Mouse (Mus musculus) limb, embryonic 10.5 days (tissue): ENCODE data around the gene Wdr95. TPM values are rescaled to one million over a fixed set of nuclear protein-coding genes. Genes with fewer than 3 reads are reported as not detected.
"Not testable (repeated sequence)": the region's sequence is repeated elsewhere in the genome, so short reads cannot be mapped to it uniquely, and the experiment has no call there.

ENCODE experiments used
- DNase-seq: peaks from one replicate; pipeline ENCODE4 v3.0.0-alpha.2; 2017; ENCODE audit warnings: low spot score
- H3K27ac ChIP-seq: fragments of 300-500 bp; sonication (generic); 2 replicates; pipeline ENCODE4 v1.5.1; 2016; ENCODE audit warnings: mild to moderate bottlenecking
- H3K27me3 ChIP-seq: fragments of 300-500 bp; sonication (generic); 2 replicates; pipeline ENCODE4 v1.6.1; 2016; ENCODE audit warnings: low read depth, mild to moderate bottlenecking; ENCODE audit not compliant: poor library complexity, severe bottlenecking
- H3K36me3 ChIP-seq: fragments of 300-500 bp; sonication (generic); 2 replicates; pipeline ENCODE4 v1.6.1; 2016; ENCODE audit warnings: mild to moderate bottlenecking, moderate library complexity
- H3K4me1 ChIP-seq: fragments of 300-500 bp; sonication (generic); 2 replicates; pipeline ENCODE4 v1.6.1; 2016
- H3K4me3 ChIP-seq: fragments of 300-500 bp; sonication (generic); 2 replicates; pipeline ENCODE4 v1.5.1; 2016; ENCODE audit warnings: mild to moderate bottlenecking, moderate library complexity
- H3K9me3 ChIP-seq: fragments of 300-500 bp; sonication (generic); replicated peaks from 2 replicates; pipeline ENCODE4 v1.6.1; 2016; ENCODE audit warnings: mild to moderate bottlenecking
- WGBS: fragments of 180-500 bp; shearing (Covaris S2); methylation state at CpG from one replicate; pipeline ENCODE4 v1.1.7; 2016; 5-methylcytosine and 5-hydroxymethylcytosine counted together
- polyA plus RNA-seq: library from polyadenylated mRNA; unstranded; fragments of >200 nt; fragmentation: Nextera tagmentation; extraction: Ambion mirVana; gene quantifications from 2 replicates; pipeline ENCODE4 v1.2.1, GENCODE M21; 2016

Gene Wdr95
- polyA plus RNA-seq, 1 experiment from 2014 or later, result not detected

GRCm38 (mm10) chr5:149525055-149525785, 3.3 kb upstream of the Wdr95 start:
- Histone ChIP-seq H3K27ac (no peak overlapping the region), H3K4me3 (no peak overlapping the region), H3K9me3 (no peaks in the 10 kb centered on the region), H3K4me1 (peaks cover 18% of the 10 kb centered on the region), H3K36me3 (no peaks in the 10 kb centered on the region), H3K27me3 (no peaks in the 10 kb centered on the region)
- DNase-seq, result no peak
- 56% methylated on average over 6 of the region's 6 CpGs for WGBS

- DNase-seq, result no peak
- no peak overlapping the region for H3K27ac ChIP-seq
These were observed 2.0 kb upstream of the Wdr95 start for GRCm38 (mm10) chr5:149526467-149526951.

GRCm38 (mm10) chr5:149527292-149527691, 1.2 kb upstream of the Wdr95 start:
- not testable (repeated sequence) for DNase-seq, H3K27me3 ChIP-seq, H3K9me3 ChIP-seq, H3K4me3 ChIP-seq, H3K36me3 ChIP-seq, H3K27ac ChIP-seq
- peaks cover 18% of the 10 kb centered on the region for H3K4me1 ChIP-seq
- WGBS, result 88% methylated on average over 4 of the region's 4 CpGs

More at GRCm38 (mm10) chr5:149526467-149526951, 2.0 kb upstream of the Wdr95 start:
- 60% methylated on average over 10 of the region's 10 CpGs for WGBS
- no peaks in the 10 kb centered on the region for H3K36me3 ChIP-seq
- H3K4me1 ChIP-seq, result peaks cover 18% of the 10 kb centered on the region
- no peaks in the 10 kb centered on the region for H3K9me3 ChIP-seq
- H3K27me3 ChIP-seq, result no peaks in the 10 kb centered on the region
- no peak overlapping the region for H3K4me3 ChIP-seq

GRCm38 (mm10) chr5:149533847-149534246, 5.4 kb downstream of the Wdr95 start:
- WGBS, result 95% methylated on average over 2 of the region's 2 CpGs
- H3K27ac ChIP-seq, result no peak overlapping the region

GRCm38 (mm10) chr5:149536005-149536404, 7.5 kb downstream of the Wdr95 start:
- DNase-seq, result no peak
- Histone ChIP-seq H3K36me3 (no peaks in the 10 kb centered on the region), H3K9me3 (no peaks in the 10 kb centered on the region), H3K27ac (no peak overlapping the region), H3K4me1 (peaks cover 20% of the 10 kb centered on the region), H3K4me3 (no peak overlapping the region), H3K27me3 (0 out of 2 replicates have a peak, but pooled peaks cover 5% of the 10 kb centered on the region)
- 72% methylated on average over 9 of the region's 9 CpGs for WGBS

More at GRCm38 (mm10) chr5:149533847-149534246, 5.4 kb downstream of the Wdr95 start:
- H3K36me3 ChIP-seq, result no peaks in the 10 kb centered on the region
- peaks cover 20% of the 10 kb centered on the region for H3K4me1 ChIP-seq
- DNase-seq, result no peak
- H3K4me3 ChIP-seq, result no peak overlapping the region
- no peaks in the 10 kb centered on the region for H3K9me3 ChIP-seq
- 0 out of 2 replicates have a peak, but pooled peaks cover 5% of the 10 kb centered on the region for H3K27me3 ChIP-seq

GRCm38 (mm10) chr5:149537796-149538511, 9.5 kb downstream of the Wdr95 start:
- Histone ChIP-seq H3K36me3 (no peaks in the 10 kb centered on the region), H3K4me3 (peak overlapping the region; percentile 9; the same call in 1 of the 2 replicates), H3K27me3 (0 out of 2 replicates have a peak, but pooled peaks cover 5% of the 10 kb centered on the region), H3K27ac (0 out of 2 replicates have a peak overlapping the region, but pooled peaks have one; percentile 9), H3K9me3 (no peaks in the 10 kb centered on the region), H3K4me1 (peaks cover 20% of the 10 kb centered on the region)
- 26% methylated on average over 16 of the region's 16 CpGs for WGBS
- DNase-seq, result peak; percentile 59

GRCm38 (mm10) chr5:149538531-149538930, 10.1 kb downstream of the Wdr95 start:
- whole genome bisulfite sequencing, result 63% methylated on average over 8 of the region's 8 CpGs
- 0 out of 2 replicates have a peak overlapping the region, but pooled peaks have one; percentile 9 for H3K27ac ChIP-seq
- no peaks in the 10 kb centered on the region for H3K36me3 ChIP-seq
- H3K4me1 ChIP-seq, result peaks cover 20% of the 10 kb centered on the region
- H3K4me3 ChIP-seq, result no peak overlapping the region
- DNase-seq, result no peak
- H3K9me3 ChIP-seq, result no peaks in the 10 kb centered on the region
- 0 out of 2 replicates have a peak, but pooled peaks cover 5% of the 10 kb centered on the region for H3K27me3 ChIP-seq

GRCm38 (mm10) chr5:149539051-149539450, 10.6 kb downstream of the Wdr95 start:
- no peaks in the 10 kb centered on the region for H3K9me3 ChIP-seq
- 86% methylated on average over 4 of the region's 4 CpGs for WGBS

GRCm38 (mm10) chr5:149551179-149551578, 22.7 kb downstream of the Wdr95 start:
- H3K4me1 ChIP-seq, result peaks cover 5% of the 10 kb centered on the region; the same call in 1 of the 2 replicates
- DNase-seq, result no peak
- H3K27ac ChIP-seq, result no peak overlapping the region
- no peaks in the 10 kb centered on the region for H3K36me3 ChIP-seq
- WGBS, result 64% methylated on average over 8 of the region's 10 CpGs
- H3K27me3 ChIP-seq, result no peaks in the 10 kb centered on the region
- no peak overlapping the region for H3K4me3 ChIP-seq
- 0 out of 2 replicates have a peak, but pooled peaks cover 1% of the 10 kb centered on the region for H3K9me3 ChIP-seq

More at GRCm38 (mm10) chr5:149539051-149539450, 10.6 kb downstream of the Wdr95 start:
- Histone ChIP-seq H3K4me3 (no peak overlapping the region), H3K27ac (no peak overlapping the region), H3K4me1 (peaks cover 20% of the 10 kb centered on the region), H3K36me3 (no peaks in the 10 kb centered on the region), H3K27me3 (0 out of 2 replicates have a peak, but pooled peaks cover 5% of the 10 kb centered on the region)
- DNase-seq, result no peak

GRCm38 (mm10) chr5:149552742-149553141, 24.3 kb downstream of the Wdr95 start:
- Histone ChIP-seq H3K27me3 (no peaks in the 10 kb centered on the region), H3K4me1 (peaks cover 5% of the 10 kb centered on the region; the same call in 1 of the 2 replicates), H3K27ac (no peak overlapping the region), H3K36me3 (no peaks in the 10 kb centered on the region), H3K9me3 (0 out of 2 replicates have a peak, but pooled peaks cover 1% of the 10 kb centered on the region), H3K4me3 (no peak overlapping the region)
- WGBS, result 47% methylated on average over 9 of the region's 9 CpGs
- peak; percentile 45 for DNase-seq

- DNase-seq, result no peak
- 93% methylated on average over 11 of the region's 11 CpGs for WGBS
- no peaks in the 10 kb centered on the region for H3K36me3 ChIP-seq
- H3K27me3 ChIP-seq, result no peaks in the 10 kb centered on the region
- peaks cover 5% of the 10 kb centered on the region; the same call in 1 of the 2 replicates for H3K4me1 ChIP-seq
- H3K4me3 ChIP-seq, result no peak overlapping the region
- H3K27ac ChIP-seq, result no peak overlapping the region
- H3K9me3 ChIP-seq, result 0 out of 2 replicates have a peak, but pooled peaks cover under 1% of the 10 kb centered on the region
These were observed 24.9 kb downstream of the Wdr95 start for GRCm38 (mm10) chr5:149553373-149553772.

- Histone ChIP-seq H3K36me3 (no peaks in the 10 kb centered on the region), H3K27ac (no peak overlapping the region), H3K27me3 (no peaks in the 10 kb centered on the region), H3K4me1 (peaks cover 5% of the 10 kb centered on the region; the same call in 1 of the 2 replicates), H3K9me3 (no peaks in the 10 kb centered on the region), H3K4me3 (no peak overlapping the region)
- WGBS, result 89% methylated on average over 8 of the region's 8 CpGs
- no peak for DNase-seq
These were observed 25.9 kb downstream of the Wdr95 start for GRCm38 (mm10) chr5:149554397-149554796.
